Mouse (Mus musculus) forebrain, embryonic 10.5 days (tissue): ENCODE results near the gene Ctf1. TPM values are rescaled to one million over a fixed set of nuclear protein-coding genes. Genes with fewer than 3 reads are reported as not detected.

Experiments
- DNase-seq: peaks from one replicate; pipeline ENCODE4 v3.0.0-alpha.2; 2017; ENCODE audit warnings: low spot score; ENCODE audit errors: extremely low spot score
- H3K27ac ChIP-seq: fragments of 300-500 bp; sonication (generic); 2 replicates; pipeline ENCODE4 v1.5.1; 2016; ENCODE audit warnings: mild to moderate bottlenecking
- H3K27me3 ChIP-seq: fragments of 300-500 bp; sonication (generic); 2 replicates; pipeline ENCODE4 v1.6.1; 2016; ENCODE audit warnings: mild to moderate bottlenecking; ENCODE audit not compliant: poor library complexity, severe bottlenecking
- H3K36me3 ChIP-seq: fragments of 300-500 bp; sonication (generic); replicated peaks from 2 replicates; pipeline ENCODE4 v1.6.1; 2016; ENCODE audit warnings: mild to moderate bottlenecking, moderate library complexity
- H3K4me1 ChIP-seq: fragments of 300-500 bp; sonication (generic); 2 replicates; pipeline ENCODE4 v1.6.1; 2016
- H3K4me3 ChIP-seq: fragments of 300-500 bp; sonication (generic); 2 replicates; pipeline ENCODE4 v1.5.1; 2016; ENCODE audit warnings: mild to moderate bottlenecking, moderate library complexity
- H3K9me3 ChIP-seq: fragments of 300-500 bp; sonication (generic); 2 replicates; pipeline ENCODE4 v1.6.1; 2016; ENCODE audit warnings: mild to moderate bottlenecking, moderate library complexity
- WGBS: fragments of 180-500 bp; shearing (Covaris S2); methylation state at CpG from one replicate; pipeline ENCODE4 v1.1.7; 2016; 5-methylcytosine and 5-hydroxymethylcytosine counted together
- polyA plus RNA-seq: library from polyadenylated mRNA; unstranded; fragments of >200 nt; fragmentation: Nextera tagmentation; extraction: Ambion mirVana; gene quantifications from 2 replicates; pipeline ENCODE4 v1.2.1, GENCODE M21; 2016

The Ctf1 gene
- polyA plus RNA-seq, 1 experiment from 2014 or later: 6.0 TPM

DNA sequence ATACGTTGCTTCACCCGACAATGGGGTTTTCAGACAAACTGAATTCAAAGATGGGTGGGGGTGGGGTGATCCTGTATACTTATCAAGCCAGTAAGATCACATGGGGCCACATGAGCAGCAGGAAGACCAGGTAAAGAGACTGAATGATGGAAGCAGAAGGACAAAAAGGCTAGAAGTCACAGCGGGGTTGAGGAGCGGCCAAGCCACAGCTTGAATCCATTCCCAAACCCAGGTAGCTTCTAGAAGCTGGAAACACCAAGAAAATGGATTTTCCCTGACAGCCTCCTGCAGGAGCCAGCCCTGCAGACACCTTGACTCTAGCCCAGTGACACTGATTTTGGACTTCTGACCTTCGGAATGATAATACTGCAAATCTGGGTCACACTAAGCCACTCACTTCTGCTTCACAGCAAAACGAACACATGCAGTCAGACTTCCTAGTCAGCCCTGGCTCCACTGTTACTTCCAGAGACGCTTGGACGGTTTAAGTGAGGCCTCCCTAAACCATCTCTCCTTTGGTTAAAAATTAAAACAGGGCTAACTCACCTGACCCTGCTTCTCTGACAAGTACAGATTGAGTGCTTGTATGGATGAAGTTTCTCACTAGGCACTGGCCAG is 8.9 kb upstream of the Ctf1 start:
- Histone ChIP-seq H3K27me3 (no peaks in the 10 kb centered on the region), H3K4me3 (no peak overlapping the region), H3K4me1 (peaks cover 20% of the 10 kb centered on the region), H3K27ac (no peak overlapping the region), H3K9me3 (no peaks in the 10 kb centered on the region), H3K36me3 (peaks cover 75% of the 10 kb centered on the region)
- 91% methylated on average over 8 of the region's 8 CpGs for WGBS
- no peak for DNase-seq

DNA sequence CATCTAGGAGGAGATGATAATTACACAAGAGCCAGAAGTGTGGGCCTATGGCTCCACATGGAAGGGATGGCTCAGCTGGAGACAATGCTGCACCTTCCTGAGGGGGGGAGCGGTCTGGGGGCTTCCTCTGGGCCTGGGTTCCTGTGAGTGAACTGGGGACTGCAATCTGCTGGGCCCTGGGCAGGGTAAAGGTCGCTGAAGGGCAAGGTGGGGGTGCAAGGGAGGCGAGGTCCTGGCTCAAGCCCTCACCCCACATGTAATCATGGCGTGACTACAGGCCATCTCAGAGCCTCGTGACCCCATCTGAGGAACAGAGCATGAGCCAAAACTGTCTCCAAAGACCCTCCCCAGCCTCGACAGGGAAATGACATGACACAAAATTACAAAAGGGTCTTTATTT is 7.9 kb upstream of the Ctf1 start:
- no peak overlapping the region for H3K4me3 ChIP-seq
- peaks cover 28% of the 10 kb centered on the region for H3K4me1 ChIP-seq
- H3K36me3 ChIP-seq: peaks cover 69% of the 10 kb centered on the region
- DNase-seq: no peak
- no peak overlapping the region for H3K27ac ChIP-seq
- no peaks in the 10 kb centered on the region for H3K9me3 ChIP-seq
- 80% methylated on average over 6 of the region's 6 CpGs for WGBS
- H3K27me3 ChIP-seq: no peaks in the 10 kb centered on the region

DNA sequence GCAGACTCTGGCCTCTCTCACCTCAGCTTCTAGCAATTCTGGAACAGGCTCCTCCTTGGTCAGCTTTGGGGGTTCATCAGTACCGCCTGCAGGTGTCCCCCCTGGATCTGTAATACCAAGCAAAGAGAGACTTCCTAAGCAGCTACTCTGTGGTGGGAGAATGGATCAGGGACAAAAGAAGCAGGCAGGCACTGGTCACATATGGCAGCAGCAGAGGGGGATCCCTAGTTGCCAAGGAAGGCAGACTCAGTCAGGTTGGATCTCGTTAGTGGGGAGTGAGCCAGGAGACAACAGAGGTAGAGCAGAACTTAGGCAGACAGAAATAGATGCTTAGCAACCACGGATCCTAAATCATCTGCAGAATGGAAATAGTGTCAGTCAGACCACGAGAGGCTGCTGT is 6.8 kb upstream of the Ctf1 start:
- H3K36me3 ChIP-seq: peaks cover 58% of the 10 kb centered on the region
- no peak for DNase-seq
- 76% methylated on average over 4 of the region's 4 CpGs for WGBS

DNA sequence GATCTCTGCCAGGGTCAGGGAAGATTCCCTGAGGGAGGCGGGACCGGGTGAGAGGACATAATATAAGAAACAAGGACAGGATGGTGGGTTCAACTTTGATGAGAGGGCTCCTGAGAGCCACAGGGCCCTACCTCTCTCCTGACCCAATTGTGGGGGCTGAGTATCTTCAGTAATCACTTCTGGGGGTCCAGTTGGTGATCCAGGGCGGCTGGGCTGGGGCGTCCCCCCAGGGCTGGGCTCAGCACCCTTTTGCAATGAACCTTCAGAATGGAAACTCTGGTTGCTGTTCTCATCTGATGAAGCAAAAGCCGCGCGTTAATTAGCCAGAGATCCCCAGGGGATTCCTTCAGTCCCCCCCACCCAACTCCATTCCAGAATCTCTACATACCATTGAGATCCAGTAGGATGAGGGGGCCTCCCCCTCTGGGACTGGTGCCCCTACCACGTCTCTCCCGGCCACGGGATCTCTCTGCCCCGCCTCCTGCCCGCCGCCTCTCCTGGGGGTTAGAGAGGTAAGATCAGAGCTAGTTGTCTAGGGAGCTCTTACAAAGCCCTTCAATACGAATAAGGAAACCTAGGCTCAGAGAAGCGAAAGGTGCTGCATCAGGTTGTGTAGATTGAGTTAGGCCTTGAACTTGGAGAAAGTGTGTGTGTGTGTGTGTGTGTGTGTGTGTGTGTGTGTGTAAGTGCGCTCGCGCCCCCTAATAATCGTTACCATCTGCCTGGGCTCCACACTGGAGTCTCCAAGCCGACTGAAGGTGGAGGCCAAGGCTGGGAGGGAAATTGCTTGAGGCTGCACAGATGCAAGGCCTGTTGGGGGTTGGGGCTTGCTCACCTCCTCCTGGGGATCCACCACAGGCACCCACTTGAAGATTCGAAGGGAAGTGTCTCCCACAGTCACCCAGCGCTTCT is 5.2 kb upstream of the Ctf1 start:
- WGBS: 25% methylated on average over 22 of the region's 22 CpGs
- peak; percentile 41 for DNase-seq
- Histone ChIP-seq H3K27ac (peak overlapping the region; percentile 95), H3K27me3 (no peaks in the 10 kb centered on the region), H3K9me3 (no peaks in the 10 kb centered on the region), H3K4me1 (peaks cover 46% of the 10 kb centered on the region), H3K4me3 (peak overlapping the region; percentile 68), H3K36me3 (peaks cover 48% of the 10 kb centered on the region)

More for the DNA sequence above, 6.8 kb upstream of the Ctf1 start:
- Histone ChIP-seq H3K27ac (no peak overlapping the region), H3K4me3 (no peak overlapping the region), H3K9me3 (no peaks in the 10 kb centered on the region), H3K27me3 (no peaks in the 10 kb centered on the region), H3K4me1 (peaks cover 30% of the 10 kb centered on the region)

DNA sequence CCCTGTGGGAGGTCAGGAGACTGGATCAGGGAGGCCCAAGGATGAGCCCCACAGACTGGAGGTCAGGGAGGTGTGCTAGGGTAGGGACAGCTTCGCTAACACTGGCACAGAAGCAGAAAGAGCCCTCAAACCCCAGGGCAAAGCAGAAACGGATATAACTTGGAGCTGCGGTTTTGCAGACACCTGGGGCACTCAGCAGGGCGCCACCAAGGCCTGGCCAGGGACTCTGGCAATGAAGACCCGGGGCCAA is 4.7 kb upstream of the Ctf1 start:
- under 1% methylated on average over 5 of the region's 5 CpGs for WGBS
- Histone ChIP-seq H3K27ac (peak overlapping the region; percentile 95), H3K9me3 (no peaks in the 10 kb centered on the region), H3K4me3 (peak overlapping the region; percentile 68), H3K27me3 (no peaks in the 10 kb centered on the region), H3K36me3 (peaks cover 42% of the 10 kb centered on the region), H3K4me1 (peaks cover 52% of the 10 kb centered on the region)
- DNase-seq: no peak

DNA sequence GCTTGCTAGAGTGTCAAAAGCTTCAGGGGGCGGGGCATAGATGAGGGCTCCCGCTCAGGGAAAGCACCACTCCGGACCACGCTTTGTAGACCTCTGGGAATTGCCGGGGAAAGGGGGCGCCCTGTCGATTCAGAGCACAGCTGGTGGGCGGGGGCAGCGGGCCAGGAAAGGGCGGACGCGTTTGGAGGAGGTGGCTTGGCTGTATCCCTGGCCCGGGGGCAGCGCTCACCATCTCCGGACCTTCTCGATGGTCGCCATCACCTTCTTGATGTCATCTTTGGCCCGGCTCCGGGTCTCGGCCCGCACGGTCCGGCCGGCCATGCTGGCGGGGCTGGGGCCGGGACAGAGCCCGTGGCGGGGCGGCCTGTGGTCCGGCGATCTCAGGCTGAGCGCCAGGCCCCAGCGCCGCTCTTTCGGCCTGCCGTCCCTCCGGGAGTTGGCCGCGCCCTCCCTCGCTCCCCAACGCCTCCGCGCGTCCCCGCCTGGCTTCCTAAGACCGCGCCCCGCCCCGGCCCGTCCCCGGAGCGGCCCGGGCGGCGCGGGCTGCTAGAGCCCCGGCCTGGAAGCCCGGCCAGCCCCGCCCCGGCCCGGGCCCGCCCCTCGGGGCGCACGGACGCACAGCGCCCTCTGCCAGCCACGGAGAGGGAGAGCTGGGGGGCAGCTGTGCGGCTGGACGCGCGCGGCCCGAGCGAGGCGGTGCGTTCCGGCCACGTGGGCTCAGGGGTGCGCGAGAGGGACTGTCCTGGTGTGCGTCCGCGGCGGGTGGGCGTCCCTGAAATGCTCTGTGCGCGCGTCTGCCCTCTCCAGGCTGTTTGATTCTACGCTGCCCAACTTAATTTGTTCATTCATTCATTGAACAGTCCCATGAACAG is 4.1 kb upstream of the Ctf1 start, which contains the start of gene Bcl7c:
TSS of gene Bcl7c (minus strand) at position 727 of the 872 bp plus-strand sequence.
- H3K27ac ChIP-seq: peak within 1 kb of the TSS; percentile 95
- H3K4me1 ChIP-seq: peaks cover 58% of the 10 kb centered on the region
- no peaks in the 10 kb centered on the region for H3K9me3 ChIP-seq
- H3K27me3 ChIP-seq: no peaks in the 10 kb centered on the region
- peaks cover 36% of the 10 kb centered on the region for H3K36me3 ChIP-seq
- H3K4me3 ChIP-seq: peak within 1 kb of the TSS; percentile 68
- peak; percentile 91 for DNase-seq
- under 1% methylated on average over 89 of the region's 90 CpGs for WGBS

DNA sequence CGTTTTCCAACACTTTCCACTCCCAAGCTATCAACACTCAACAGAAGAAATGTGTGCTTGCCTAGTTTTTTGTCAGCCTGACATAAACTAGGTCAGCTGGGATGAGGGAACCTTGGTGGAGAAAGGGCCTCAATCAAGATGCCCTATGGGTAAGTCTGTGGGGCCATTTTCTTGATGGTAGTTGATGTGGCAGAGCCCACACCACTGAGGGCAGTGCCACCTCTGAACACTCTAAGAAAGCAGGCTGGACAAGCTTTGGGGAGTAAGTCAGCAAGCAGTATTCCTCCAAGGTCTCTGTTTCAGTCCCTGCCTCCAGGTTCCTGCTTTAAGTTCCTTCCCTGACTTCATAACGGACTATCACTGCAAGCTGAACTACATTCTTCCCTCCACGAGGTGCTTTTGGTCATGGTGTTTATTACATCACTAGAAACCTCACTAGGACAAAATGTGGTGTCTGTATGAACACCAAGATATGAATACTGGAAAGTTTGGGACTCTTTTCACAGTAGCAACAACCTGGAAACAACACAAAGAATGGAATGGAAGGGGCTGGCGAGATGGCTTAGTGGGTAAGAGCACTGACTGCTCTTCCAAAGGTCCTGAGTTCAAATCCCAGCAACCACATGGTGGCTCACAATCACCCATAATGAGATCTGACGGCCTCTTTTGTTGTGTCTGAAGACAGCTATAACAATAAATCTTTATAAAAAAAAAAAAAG is 3.1 kb upstream of the Ctf1 start:
- Histone ChIP-seq H3K27ac (peak overlapping the region; percentile 95), H3K27me3 (no peaks in the 10 kb centered on the region), H3K36me3 (peaks cover 27% of the 10 kb centered on the region), H3K4me3 (peak overlapping the region; percentile 68), H3K9me3 (no peaks in the 10 kb centered on the region), H3K4me1 (peaks cover 65% of the 10 kb centered on the region)
- DNase-seq: no peak
- WGBS: 83% methylated on average over 5 of the region's 5 CpGs

DNA sequence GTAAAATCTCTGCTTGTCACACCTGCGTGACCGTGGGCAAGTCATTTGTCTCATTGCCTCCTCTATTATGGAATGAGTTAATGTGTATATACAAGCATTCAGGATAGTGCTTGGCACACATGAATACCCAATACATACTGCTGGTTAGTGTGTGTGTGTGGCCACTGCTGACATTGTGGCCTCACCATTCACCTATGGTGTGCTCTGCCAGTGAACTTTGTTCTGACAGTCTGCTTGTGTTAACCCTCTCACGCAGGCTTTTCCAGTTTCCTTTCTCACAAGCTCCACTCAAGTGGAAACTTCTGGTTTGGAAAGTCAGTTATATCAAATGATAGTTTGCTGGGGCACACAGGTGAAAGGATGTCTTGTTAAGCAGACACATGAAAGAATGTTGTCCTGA is 1.5 kb upstream of the Ctf1 start:
- no peaks in the 10 kb centered on the region for H3K27me3 ChIP-seq
- no peak overlapping the region for H3K27ac ChIP-seq
- H3K4me1 ChIP-seq: peaks cover 72% of the 10 kb centered on the region
- no peaks in the 10 kb centered on the region for H3K9me3 ChIP-seq
- no peak overlapping the region for H3K4me3 ChIP-seq
- peaks cover 14% of the 10 kb centered on the region for H3K36me3 ChIP-seq
- DNase-seq: no peak
- 94% methylated on average over 3 of the region's 3 CpGs for WGBS

DNA sequence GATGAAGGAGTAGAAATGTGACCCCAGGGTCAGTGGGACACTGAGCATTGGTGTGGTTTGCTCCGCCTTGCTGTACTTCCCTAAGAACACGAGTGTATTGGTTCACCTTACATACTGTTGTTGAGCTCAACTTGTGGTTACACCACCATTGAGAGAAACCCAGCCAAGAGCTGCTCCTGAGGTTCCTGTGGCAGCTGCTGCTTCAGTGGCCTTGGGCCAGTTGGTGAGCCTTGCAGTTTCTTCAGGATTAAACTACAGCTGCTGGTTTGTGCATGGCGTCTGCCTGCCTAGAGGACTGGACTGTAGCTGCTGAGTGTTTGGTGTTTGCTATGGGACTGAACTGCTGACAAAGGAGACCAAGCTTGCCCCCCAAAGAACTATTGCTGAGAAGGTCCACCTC is 1.1 kb upstream of the Ctf1 start:
- Histone ChIP-seq H3K9me3 (no peaks in the 10 kb centered on the region), H3K27me3 (no peaks in the 10 kb centered on the region), H3K36me3 (peaks cover 9% of the 10 kb centered on the region), H3K27ac (peak overlapping the region; percentile 88), H3K4me1 (peaks cover 69% of the 10 kb centered on the region), H3K4me3 (no peak overlapping the region)
- 75% methylated on average over 3 of the region's 3 CpGs for WGBS
- no peak for DNase-seq

DNA sequence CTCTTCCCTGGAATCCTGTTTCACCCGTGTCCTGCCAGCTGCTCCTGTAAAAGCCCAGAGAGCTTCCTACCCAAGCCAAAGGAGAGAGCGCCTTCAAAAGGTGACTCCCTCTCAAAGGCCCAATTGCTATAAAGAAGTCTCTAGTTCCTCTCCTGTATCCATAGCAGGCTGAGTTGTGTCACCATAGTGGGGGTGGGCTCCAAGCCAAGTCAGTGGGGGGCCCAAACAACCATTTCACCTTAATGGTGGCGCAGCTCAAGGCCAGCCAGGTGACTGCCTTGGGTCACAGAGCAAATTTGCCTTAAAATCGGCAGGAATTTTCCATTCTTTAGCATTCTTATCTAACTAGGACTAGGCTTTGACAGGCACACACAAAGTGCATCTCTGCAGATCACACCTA is 2.3 kb downstream of the Ctf1 start:
- DNase-seq: no peak
- 83% methylated on average over 4 of the region's 4 CpGs for WGBS
- Histone ChIP-seq H3K4me3 (no peak overlapping the region; the same call in 1 of the 2 replicates), H3K9me3 (no peaks in the 10 kb centered on the region), H3K27me3 (peaks cover 5% of the 10 kb centered on the region; the same call in 1 of the 2 replicates), H3K27ac (no peak overlapping the region), H3K36me3 (peaks cover 2% of the 10 kb centered on the region; the same call in 1 of the 2 replicates), H3K4me1 (peaks cover 59% of the 10 kb centered on the region)

DNA sequence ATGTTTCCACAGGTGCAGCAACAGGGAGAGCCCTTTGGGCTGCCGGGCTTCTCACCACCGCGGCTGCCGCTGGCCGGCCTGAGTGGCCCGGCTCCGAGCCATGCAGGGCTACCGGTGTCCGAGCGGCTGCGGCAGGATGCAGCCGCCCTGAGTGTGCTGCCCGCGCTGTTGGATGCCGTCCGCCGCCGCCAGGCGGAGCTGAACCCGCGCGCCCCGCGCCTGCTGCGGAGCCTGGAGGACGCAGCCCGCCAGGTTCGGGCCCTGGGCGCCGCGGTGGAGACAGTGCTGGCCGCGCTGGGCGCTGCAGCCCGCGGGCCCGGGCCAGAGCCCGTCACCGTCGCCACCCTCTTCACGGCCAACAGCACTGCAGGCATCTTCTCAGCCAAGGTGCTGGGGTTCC is 4.5 kb downstream of the Ctf1 start:
- Histone ChIP-seq H3K9me3 (no peaks in the 10 kb centered on the region), H3K4me1 (peaks cover 45% of the 10 kb centered on the region), H3K27me3 (peaks cover 5% of the 10 kb centered on the region; the same call in 1 of the 2 replicates), H3K4me3 (peak overlapping the region; percentile 53), H3K36me3 (peaks cover 2% of the 10 kb centered on the region; the same call in 1 of the 2 replicates), H3K27ac (peak overlapping the region; percentile 84)
- DNase-seq: peak; percentile 71
- 1% methylated on average over 41 of the region's 41 CpGs for WGBS

DNA sequence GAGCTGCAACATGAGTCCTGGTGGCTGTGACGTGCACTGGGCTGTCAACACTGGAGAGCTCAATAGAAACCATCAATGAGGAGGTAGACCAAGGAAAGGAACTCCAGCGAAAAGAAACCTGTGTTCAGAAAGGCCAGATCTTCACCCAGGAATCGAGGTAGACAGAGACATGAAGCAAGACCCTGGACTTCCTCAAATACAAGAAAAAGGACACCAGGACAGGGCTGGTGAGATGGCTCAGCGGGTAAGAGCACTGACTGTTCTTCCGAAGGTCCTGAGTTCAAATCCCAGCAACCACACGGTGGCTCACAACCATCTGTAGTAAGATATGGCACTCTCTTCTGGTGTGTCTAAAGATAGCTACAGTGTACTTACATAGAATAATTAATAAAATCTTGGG is 5.8 kb downstream of the Ctf1 start:
- no peaks in the 10 kb centered on the region for H3K9me3 ChIP-seq
- H3K27me3 ChIP-seq: peaks cover 5% of the 10 kb centered on the region; the same call in 1 of the 2 replicates
- WGBS: 87% methylated on average over 6 of the region's 6 CpGs
- peaks cover 31% of the 10 kb centered on the region for H3K4me1 ChIP-seq
- H3K36me3 ChIP-seq: peaks cover 2% of the 10 kb centered on the region; the same call in 1 of the 2 replicates
- H3K27ac ChIP-seq: no peak overlapping the region
- H3K4me3 ChIP-seq: no peak overlapping the region
- no peak for DNase-seq
